Mouse (Mus musculus) kidney, embryonic 15.5 days (tissue): ENCODE results near the gene Nfat5. TPM values are rescaled to one million over a fixed set of nuclear protein-coding genes. Genes with fewer than 3 reads are reported as not detected.

Source experiments
- ATAC-seq: fragments of 200-750 bp; cut with Nextera tagmentation; replicated peaks from 2 replicates; pipeline ENCODE4 v1.8.0; 2017; ENCODE audit warnings: moderate TSS enrichment; ENCODE audit not compliant: low FRiP score
- H3K27ac ChIP-seq: fragments of 300-500 bp; sonication (generic); 2 replicates; pipeline ENCODE4 v1.5.1; 2015; ENCODE audit warnings: mild to moderate bottlenecking, inconsistent platforms
- H3K27me3 ChIP-seq: fragments of 300-500 bp; sonication (generic); 2 replicates; pipeline ENCODE4 v1.6.1; 2015; ENCODE audit warnings: inconsistent platforms
- H3K36me3 ChIP-seq: fragments of 300-500 bp; sonication (generic); 2 replicates; pipeline ENCODE4 v1.6.1; 2015; ENCODE audit warnings: inconsistent platforms
- H3K4me1 ChIP-seq: fragments of 300-500 bp; sonication (generic); 2 replicates; pipeline ENCODE4 v1.6.1; 2015; ENCODE audit warnings: inconsistent platforms
- H3K4me2 ChIP-seq: fragments of 300-500 bp; sonication (generic); 2 replicates; pipeline ENCODE4 v1.6.1; 2015; ENCODE audit warnings: moderate library complexity, mild to moderate bottlenecking, inconsistent platforms
- H3K4me3 ChIP-seq: fragments of 300-500 bp; sonication (generic); replicated peaks from 2 replicates; pipeline ENCODE4 v1.5.1; 2015; ENCODE audit warnings: mild to moderate bottlenecking, inconsistent platforms
- H3K9ac ChIP-seq: fragments of 300-500 bp; sonication (generic); 2 replicates; pipeline ENCODE4 v1.6.1; 2015; ENCODE audit warnings: mild to moderate bottlenecking, inconsistent platforms
- H3K9me3 ChIP-seq: fragments of 300-500 bp; sonication (generic); replicated peaks from 2 replicates; pipeline ENCODE4 v1.6.1; 2016; ENCODE audit warnings: inconsistent platforms
- WGBS: fragments of 180-500 bp; shearing (Covaris S2); methylation state at CpG from one replicate; pipeline ENCODE4 v1.1.7; 2015; ENCODE audit warnings: mixed read lengths; 5-methylcytosine and 5-hydroxymethylcytosine counted together
- polyA plus RNA-seq: library from polyadenylated mRNA; unstranded; fragments of >200 nt; fragmentation: Nextera tagmentation; extraction: Ambion mirVana; gene quantifications from 2 replicates; pipeline ENCODE4 v1.2.1, GENCODE M21; 2015

The Nfat5 gene
- 27.2 and 29.3 TPM in 2 replicates for polyA plus RNA-seq

DNA sequence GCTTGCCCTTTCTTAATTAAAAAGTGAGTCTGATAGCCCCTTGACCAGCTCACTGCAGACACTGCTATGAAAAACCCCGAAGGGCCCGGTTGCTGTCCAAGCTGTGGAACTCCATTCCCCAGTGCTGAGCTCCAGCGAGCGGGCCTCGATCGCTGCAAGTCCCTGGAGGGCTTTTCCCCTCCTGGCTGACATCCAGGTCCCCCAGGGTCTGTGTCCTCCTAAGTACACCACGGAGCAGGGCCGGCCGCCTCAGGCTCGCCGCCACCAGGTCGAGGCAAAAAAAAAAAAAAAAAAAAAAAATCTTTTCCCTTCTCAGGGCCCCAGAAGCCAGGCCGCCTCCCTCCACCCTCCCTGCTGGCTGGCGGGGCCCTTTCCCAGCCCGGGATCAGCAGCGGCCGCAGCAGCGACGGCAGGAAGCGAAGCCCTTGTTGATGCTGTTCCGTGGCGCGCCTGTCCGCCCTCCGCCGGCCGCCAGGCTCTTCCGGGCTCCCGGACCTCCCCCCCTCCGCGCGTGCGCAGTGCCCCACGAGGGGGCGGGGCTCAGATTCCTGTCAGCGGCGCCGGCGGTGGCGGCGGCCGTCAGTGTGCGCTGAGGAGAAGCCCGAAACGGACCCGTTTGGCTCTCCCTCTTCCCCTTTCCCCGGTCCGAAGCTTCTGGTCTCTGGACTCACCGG, at the start of gene Nfat5:
Gene Nfat5 (plus strand): TSS at position 543 of the 674 bp plus-strand sequence.
- peak within 1 kb of the TSS; percentile 69 for H3K4me2 ChIP-seq
- no peaks in the 10 kb centered on the region for H3K27me3 ChIP-seq
- WGBS: 0% methylated on average over 49 of the region's 49 CpGs
- ATAC-seq: peak; percentile 96
- H3K4me3 ChIP-seq: peak within 1 kb of the TSS; percentile 99
- peak within 1 kb of the TSS; percentile 97 for H3K9ac ChIP-seq
- H3K27ac ChIP-seq: peak within 1 kb of the TSS; percentile 99
- H3K36me3 ChIP-seq: 0 out of 2 replicates have a peak, but pooled peaks cover 5% of the 10 kb centered on the region
- H3K9me3 ChIP-seq: no peaks in the 10 kb centered on the region
- peaks cover 16% of the 10 kb centered on the region for H3K4me1 ChIP-seq

GRCm38 (mm10) chr8:107244218-107244617, 49.1 kb upstream of the Nfat5 start:
- no peaks in the 10 kb centered on the region for H3K27me3 ChIP-seq
- no peak overlapping the region for H3K4me3 ChIP-seq
- no peak for ATAC-seq
- no peak overlapping the region for H3K4me2 ChIP-seq
- H3K9me3 ChIP-seq: no peaks in the 10 kb centered on the region
- 70% methylated on average over 8 of the region's 8 CpGs for WGBS
- no peak overlapping the region for H3K9ac ChIP-seq
- H3K4me1 ChIP-seq: 0 out of 2 replicates have a peak, but pooled peaks cover 3% of the 10 kb centered on the region
- no peak overlapping the region for H3K27ac ChIP-seq
- no peaks in the 10 kb centered on the region for H3K36me3 ChIP-seq

DNA sequence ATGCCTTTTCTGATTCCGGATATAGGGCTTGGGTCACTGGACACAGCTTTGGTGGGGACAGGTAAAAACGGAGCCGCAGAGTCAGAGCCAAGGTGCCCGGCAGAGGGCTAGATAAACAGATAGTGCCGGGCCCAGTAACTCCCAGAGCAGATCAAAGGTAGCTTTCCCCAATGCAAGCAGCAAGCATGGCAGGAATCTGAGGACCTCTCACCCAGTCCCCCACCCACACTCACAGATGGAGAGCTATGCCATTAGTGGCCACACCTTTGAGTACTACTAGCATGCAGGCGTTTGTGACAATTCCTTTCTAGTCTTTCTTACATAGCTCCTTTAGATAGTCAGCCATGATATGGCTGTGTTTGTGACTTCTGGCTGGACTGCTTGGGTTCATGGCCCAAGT, 44.8 kb upstream of the Nfat5 start:
- Histone ChIP-seq H3K27ac (no peak overlapping the region), H3K9ac (no peak overlapping the region), H3K4me1 (peaks cover 27% of the 10 kb centered on the region), H3K36me3 (no peaks in the 10 kb centered on the region), H3K4me2 (no peak overlapping the region), H3K9me3 (no peaks in the 10 kb centered on the region), H3K27me3 (no peaks in the 10 kb centered on the region), H3K4me3 (no peak overlapping the region)
- 64% methylated on average over 6 of the region's 6 CpGs for WGBS
- no peak for ATAC-seq

DNA sequence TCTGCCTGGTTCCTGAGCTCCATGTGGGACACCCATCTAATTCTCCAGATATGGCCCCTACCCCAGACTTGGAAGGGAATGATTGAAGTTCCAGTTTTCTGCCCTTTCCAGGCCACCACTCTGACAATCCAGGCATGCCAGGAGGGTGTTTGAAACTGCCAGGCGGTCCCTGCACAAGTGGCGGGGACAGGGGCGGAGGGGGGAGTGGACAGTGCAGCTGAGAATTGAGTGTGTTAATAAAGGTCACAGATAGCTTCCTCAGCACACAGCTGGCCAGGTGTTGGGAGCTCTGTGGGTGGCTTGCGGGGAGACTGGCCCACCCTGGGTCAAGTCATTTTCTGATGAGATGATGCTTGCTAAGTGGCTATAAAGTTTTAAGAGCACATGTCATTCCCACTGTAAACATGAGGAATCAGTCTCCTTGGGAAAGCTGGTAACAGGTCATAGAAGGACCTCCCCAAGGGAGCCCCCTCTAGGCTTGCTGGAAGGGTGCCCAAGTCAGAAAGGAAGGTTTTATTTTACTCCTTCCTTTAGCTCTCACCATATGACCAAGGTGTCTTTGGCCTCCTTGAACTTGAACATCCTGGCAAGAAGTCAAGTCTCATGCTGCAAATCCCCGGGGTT, 41.7 kb upstream of the Nfat5 start:
- Histone ChIP-seq H3K9me3 (no peaks in the 10 kb centered on the region), H3K27ac (peak overlapping the region; percentile 48), H3K4me3 (no peak overlapping the region), H3K36me3 (no peaks in the 10 kb centered on the region), H3K9ac (no peak overlapping the region), H3K27me3 (no peaks in the 10 kb centered on the region), H3K4me2 (no peak overlapping the region), H3K4me1 (peaks cover 32% of the 10 kb centered on the region)
- peak; percentile 36; the same call in 1 of the 2 replicates for ATAC-seq
- WGBS: 40% methylated on average over 5 of the region's 5 CpGs

- Histone ChIP-seq H3K27ac (no peak overlapping the region), H3K4me1 (peaks cover 39% of the 10 kb centered on the region), H3K36me3 (no peaks in the 10 kb centered on the region), H3K27me3 (no peaks in the 10 kb centered on the region), H3K9me3 (no peaks in the 10 kb centered on the region), H3K4me2 (no peak overlapping the region), H3K9ac (no peak overlapping the region), H3K4me3 (no peak overlapping the region)
- WGBS: 43% methylated on average over 6 of the region's 6 CpGs
- no peak for ATAC-seq
Measured at GRCm38 (mm10) chr8:107253121-107253520, 40.1 kb upstream of the Nfat5 start.

DNA sequence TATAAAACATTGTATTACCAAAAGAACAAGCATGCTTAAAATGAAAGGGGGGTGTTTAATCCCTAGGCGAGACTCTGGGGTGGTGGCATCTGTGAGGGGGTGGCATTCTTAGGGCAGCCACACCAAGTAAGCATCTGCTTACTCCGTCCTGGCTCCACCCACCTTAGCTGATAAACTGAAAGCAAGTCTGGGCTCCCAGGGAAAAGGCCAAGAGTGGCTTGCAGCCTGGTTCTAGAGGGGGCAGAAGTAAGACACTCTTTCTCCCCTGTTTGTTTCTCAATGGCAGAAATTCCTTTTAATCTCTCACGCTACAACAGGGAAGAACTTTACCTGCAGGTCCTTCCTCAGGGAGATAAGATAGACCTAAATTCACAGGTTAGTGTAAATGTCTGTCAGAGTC, 38.9 kb upstream of the Nfat5 start:
- H3K4me1 ChIP-seq: peaks cover 39% of the 10 kb centered on the region
- ATAC-seq: no peak
- H3K9me3 ChIP-seq: no peaks in the 10 kb centered on the region
- 71% methylated on average over 3 of the region's 3 CpGs for WGBS
- H3K9ac ChIP-seq: no peak overlapping the region
- H3K27me3 ChIP-seq: no peaks in the 10 kb centered on the region
- H3K36me3 ChIP-seq: no peaks in the 10 kb centered on the region
- H3K4me3 ChIP-seq: no peak overlapping the region
- H3K4me2 ChIP-seq: no peak overlapping the region
- H3K27ac ChIP-seq: peak overlapping the region; percentile 54

DNA sequence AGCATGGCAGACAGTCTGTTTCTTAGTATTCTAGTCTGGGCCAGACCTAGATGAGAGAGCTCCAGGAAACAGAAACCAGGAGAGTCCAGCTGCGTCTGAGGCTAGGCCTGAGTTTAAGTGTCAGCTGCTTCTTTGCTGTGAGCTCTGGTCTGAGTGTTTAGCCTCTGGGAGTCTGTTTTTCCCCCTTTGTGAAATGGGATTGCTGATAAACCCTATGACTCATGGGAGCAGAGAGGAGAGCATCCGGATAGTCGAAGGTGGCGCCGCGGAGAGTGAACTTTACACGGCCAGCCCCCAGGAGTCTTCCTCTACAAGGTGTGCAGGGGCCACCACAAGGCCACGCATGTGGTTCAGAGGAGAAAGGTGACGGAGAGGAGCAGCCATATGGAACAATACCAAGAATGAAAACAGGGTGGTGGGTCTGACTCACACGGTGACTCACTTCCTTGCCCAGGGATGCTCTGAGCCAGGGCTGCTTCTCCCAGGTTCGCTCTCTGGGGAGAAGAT, 38.3 kb upstream of the Nfat5 start:
- Histone ChIP-seq H3K9me3 (no peaks in the 10 kb centered on the region), H3K36me3 (no peaks in the 10 kb centered on the region), H3K4me3 (no peak overlapping the region), H3K27me3 (no peaks in the 10 kb centered on the region), H3K9ac (no peak overlapping the region), H3K4me2 (no peak overlapping the region), H3K4me1 (peaks cover 39% of the 10 kb centered on the region), H3K27ac (peak overlapping the region; percentile 54)
- WGBS: 62% methylated on average over 11 of the region's 11 CpGs
- 0 out of 2 replicates have a peak, but pooled peaks have one; percentile 25 for ATAC-seq

- peak overlapping the region; percentile 56 for H3K27ac ChIP-seq
- WGBS: 65% methylated on average over 5 of the region's 5 CpGs
- ATAC-seq: no peak
Measured at GRCm38 (mm10) chr8:107257223-107257622, 36.0 kb upstream of the Nfat5 start.

DNA sequence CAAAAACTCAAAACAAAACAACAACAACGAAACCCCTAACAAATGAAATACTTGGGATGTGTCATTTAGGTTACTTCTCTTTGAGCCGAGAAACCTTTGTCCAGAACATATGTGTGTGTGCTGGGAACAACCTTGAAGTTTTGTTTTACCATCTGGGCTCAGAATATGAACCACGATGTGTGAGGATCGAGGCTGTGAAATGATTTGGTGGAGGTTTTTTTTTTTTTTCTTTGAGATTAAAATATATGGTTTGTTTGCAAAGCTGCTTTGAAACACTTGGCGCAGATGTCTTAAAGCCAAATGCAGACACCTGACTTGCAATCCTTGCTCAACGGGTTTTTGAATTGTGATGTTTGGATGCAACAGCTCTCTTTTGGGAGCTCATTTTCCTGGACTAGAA, 33.1 kb upstream of the Nfat5 start:
- Histone ChIP-seq H3K4me3 (no peak overlapping the region), H3K4me2 (no peak overlapping the region), H3K9ac (no peak overlapping the region), H3K36me3 (no peaks in the 10 kb centered on the region), H3K9me3 (no peaks in the 10 kb centered on the region), H3K27me3 (no peaks in the 10 kb centered on the region), H3K27ac (no peak overlapping the region), H3K4me1 (peaks cover 10% of the 10 kb centered on the region)
- no peak for ATAC-seq
- 82% methylated on average over 6 of the region's 6 CpGs for WGBS

More at GRCm38 (mm10) chr8:107257223-107257622, 36.0 kb upstream of the Nfat5 start:
- Histone ChIP-seq H3K4me1 (peaks cover 24% of the 10 kb centered on the region), H3K36me3 (no peaks in the 10 kb centered on the region), H3K4me3 (no peak overlapping the region), H3K9ac (no peak overlapping the region), H3K9me3 (no peaks in the 10 kb centered on the region), H3K27me3 (no peaks in the 10 kb centered on the region), H3K4me2 (no peak overlapping the region)

- no peak for ATAC-seq
- no peak overlapping the region for H3K4me3 ChIP-seq
- no peaks in the 10 kb centered on the region for H3K9me3 ChIP-seq
- H3K9ac ChIP-seq: no peak overlapping the region
- peaks cover 16% of the 10 kb centered on the region for H3K4me1 ChIP-seq
- no peak overlapping the region for H3K4me2 ChIP-seq
- H3K36me3 ChIP-seq: no peaks in the 10 kb centered on the region
- WGBS: 73% methylated on average over 4 of the region's 4 CpGs
- no peaks in the 10 kb centered on the region for H3K27me3 ChIP-seq
- no peak overlapping the region for H3K27ac ChIP-seq
Measured at GRCm38 (mm10) chr8:107261172-107261571, 32.1 kb upstream of the Nfat5 start.

DNA sequence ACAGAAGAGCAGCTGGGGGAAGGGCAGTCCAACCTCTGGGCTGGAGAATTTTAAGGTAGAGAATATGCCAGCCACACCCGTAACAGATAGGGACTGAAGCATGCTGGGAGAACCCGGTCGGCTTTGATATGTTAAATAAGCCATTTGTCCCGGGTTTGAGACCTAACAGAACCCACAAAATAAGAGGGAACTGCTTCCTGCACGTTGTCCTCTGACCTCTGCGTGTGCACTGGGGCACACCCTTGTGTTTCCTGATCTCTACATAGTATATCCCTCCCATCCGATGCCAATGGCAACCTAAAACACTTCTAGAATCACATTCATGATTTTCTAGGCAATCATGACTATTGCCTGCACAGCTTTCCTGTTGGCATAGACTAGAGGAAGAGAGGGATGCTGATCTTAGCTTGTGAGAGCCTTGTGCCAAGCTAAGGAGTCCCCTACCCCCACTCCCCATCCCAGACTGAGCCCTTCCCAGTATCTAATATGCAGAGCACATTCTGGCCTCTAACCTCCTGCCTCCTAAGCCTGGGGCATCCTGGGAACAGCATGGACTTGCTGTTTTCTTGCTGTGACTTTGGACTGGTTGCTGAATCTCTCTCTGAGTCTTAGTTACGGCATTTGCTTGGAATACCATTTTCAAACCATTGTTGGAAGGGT, 31.1 kb upstream of the Nfat5 start:
- H3K27me3 ChIP-seq: no peaks in the 10 kb centered on the region
- ATAC-seq: no peak
- H3K9ac ChIP-seq: no peak overlapping the region
- no peak overlapping the region for H3K4me2 ChIP-seq
- WGBS: 74% methylated on average over 8 of the region's 8 CpGs
- H3K27ac ChIP-seq: no peak overlapping the region
- H3K4me1 ChIP-seq: peaks cover 15% of the 10 kb centered on the region
- no peaks in the 10 kb centered on the region for H3K36me3 ChIP-seq
- H3K9me3 ChIP-seq: no peaks in the 10 kb centered on the region
- H3K4me3 ChIP-seq: no peak overlapping the region

GRCm38 (mm10) chr8:107265811-107266210, 27.5 kb upstream of the Nfat5 start:
- H3K9ac ChIP-seq: no peak overlapping the region
- peak overlapping the region; percentile 15; the same call in 1 of the 2 replicates for H3K4me2 ChIP-seq
- H3K27me3 ChIP-seq: no peaks in the 10 kb centered on the region
- peak overlapping the region; percentile 59; the same call in 1 of the 2 replicates for H3K27ac ChIP-seq
- no peaks in the 10 kb centered on the region for H3K36me3 ChIP-seq
- ATAC-seq: peak; percentile 54
- peaks cover 25% of the 10 kb centered on the region for H3K4me1 ChIP-seq
- no peak overlapping the region for H3K4me3 ChIP-seq
- H3K9me3 ChIP-seq: no peaks in the 10 kb centered on the region
- WGBS: 58% methylated on average over 10 of the region's 10 CpGs
